Mouse (Mus musculus) liver, embryonic 15.5 days (tissue): ENCODE measurements at regions not wholly inside any gene's neighbourhood (a gene's known extent, or its start where the extent isn't known, plus 50 kb on each side); places are given as distances from the start of the nearest gene placed in this dataset.

Experiments used
- ATAC-seq: fragments of 200-750 bp; cut with Nextera tagmentation; 2 replicates; pipeline ENCODE4 v1.8.0; 2017; ENCODE audit warnings: moderate number of reproducible peaks, mild to moderate bottlenecking, moderate library complexity; ENCODE audit not compliant: insufficient read depth
- H3K27ac ChIP-seq: fragments of 300-500 bp; sonication (generic); replicated peaks from 2 replicates; pipeline ENCODE4 v1.5.1; 2015; ENCODE audit warnings: mild to moderate bottlenecking, inconsistent platforms
- H3K27me3 ChIP-seq: fragments of 300-500 bp; sonication (generic); 2 replicates; pipeline ENCODE4 v1.6.1; 2015; ENCODE audit warnings: mild to moderate bottlenecking, inconsistent platforms
- H3K36me3 ChIP-seq: fragments of 300-500 bp; sonication (generic); replicated peaks from 2 replicates; pipeline ENCODE4 v1.6.1; 2015; ENCODE audit warnings: moderate library complexity, mild to moderate bottlenecking, inconsistent platforms
- H3K4me1 ChIP-seq: fragments of 300-500 bp; sonication (generic); replicated peaks from 2 replicates; pipeline ENCODE4 v1.6.1; 2015; ENCODE audit warnings: inconsistent platforms
- H3K4me2 ChIP-seq: fragments of 300-500 bp; sonication (generic); 2 replicates; pipeline ENCODE4 v1.6.1; 2015; ENCODE audit warnings: moderate library complexity, mild to moderate bottlenecking, inconsistent platforms
- H3K4me3 ChIP-seq: fragments of 300-500 bp; sonication (generic); replicated peaks from 2 replicates; pipeline ENCODE4 v1.5.1; 2015; ENCODE audit warnings: mild to moderate bottlenecking, inconsistent platforms
- H3K9ac ChIP-seq: fragments of 300-500 bp; sonication (generic); 2 replicates; pipeline ENCODE4 v1.6.1; 2015; ENCODE audit warnings: moderate library complexity, mild to moderate bottlenecking, inconsistent platforms
- H3K9me3 ChIP-seq: fragments of 300-500 bp; sonication (generic); replicated peaks from 2 replicates; pipeline ENCODE4 v1.6.1; 2016; ENCODE audit warnings: inconsistent platforms
- WGBS: fragments of 180-500 bp; shearing (Covaris S2); methylation state at CpG from one replicate; pipeline ENCODE4 v1.1.7; 2015; ENCODE audit warnings: mixed read lengths; ENCODE audit not compliant: insufficient replicate concordance; 5-methylcytosine and 5-hydroxymethylcytosine counted together

DNA sequence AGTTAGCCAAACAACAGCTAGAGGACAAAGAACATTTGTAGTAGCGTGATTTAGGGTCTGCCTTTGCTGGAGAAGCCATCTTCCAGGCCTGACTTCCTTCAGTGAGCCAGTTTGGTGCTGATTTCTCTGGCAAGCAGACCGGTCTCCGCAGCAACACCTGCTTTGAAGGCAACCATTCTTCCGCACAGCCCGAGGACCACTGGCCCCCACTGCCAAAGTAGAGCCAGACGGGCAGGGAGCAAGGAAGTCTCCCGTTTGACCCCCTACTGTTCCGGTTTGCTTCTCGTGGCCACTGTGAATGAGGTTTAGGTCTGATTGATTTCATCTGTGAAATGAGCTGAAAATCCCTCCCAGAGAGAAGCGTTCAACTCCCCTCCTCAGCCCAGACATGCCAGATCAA lies 471.0 kb downstream of the Tshz3 start:
- no peaks in the 10 kb centered on the region for H3K9me3 ChIP-seq
- no peak for ATAC-seq
- no peak overlapping the region for H3K4me2 ChIP-seq
- H3K4me3 ChIP-seq = no peak overlapping the region
- no peaks in the 10 kb centered on the region for H3K4me1 ChIP-seq
- no peaks in the 10 kb centered on the region for H3K27me3 ChIP-seq
- H3K36me3 ChIP-seq = no peaks in the 10 kb centered on the region
- WGBS = 71% methylated on average over 10 of the region's 10 CpGs
- H3K27ac ChIP-seq = no peak overlapping the region
- H3K9ac ChIP-seq = no peak overlapping the region

DNA sequence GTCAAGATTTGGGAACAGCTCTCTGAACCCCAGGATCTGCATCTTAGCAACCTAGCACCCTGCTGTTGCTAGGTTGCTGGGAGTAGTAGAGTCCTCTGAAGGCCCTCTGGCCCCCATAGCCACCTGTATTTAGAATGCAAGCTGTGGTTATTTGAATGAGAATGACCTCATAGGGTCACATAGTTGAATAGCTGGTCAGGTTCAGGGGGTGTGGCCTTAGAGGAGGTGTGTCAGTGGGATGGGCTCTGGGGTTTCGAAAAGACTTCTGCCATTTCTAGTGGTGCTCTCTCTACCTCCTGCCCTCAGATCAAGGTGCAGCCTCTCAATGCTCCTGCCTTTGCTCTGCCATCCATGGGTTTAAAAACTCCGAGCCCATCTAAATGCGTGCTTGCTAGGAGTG lies 477.8 kb downstream of the Tshz3 start:
- no peak overlapping the region for H3K4me3 ChIP-seq
- no peaks in the 10 kb centered on the region for H3K36me3 ChIP-seq
- no peak overlapping the region for H3K9ac ChIP-seq
- H3K4me2 ChIP-seq = no peak overlapping the region
- H3K4me1 ChIP-seq = no peaks in the 10 kb centered on the region
- H3K9me3 ChIP-seq = no peaks in the 10 kb centered on the region
- no peak overlapping the region for H3K27ac ChIP-seq
- 64% methylated on average over 3 of the region's 3 CpGs for WGBS
- H3K27me3 ChIP-seq = no peaks in the 10 kb centered on the region
- ATAC-seq = no peak

DNA sequence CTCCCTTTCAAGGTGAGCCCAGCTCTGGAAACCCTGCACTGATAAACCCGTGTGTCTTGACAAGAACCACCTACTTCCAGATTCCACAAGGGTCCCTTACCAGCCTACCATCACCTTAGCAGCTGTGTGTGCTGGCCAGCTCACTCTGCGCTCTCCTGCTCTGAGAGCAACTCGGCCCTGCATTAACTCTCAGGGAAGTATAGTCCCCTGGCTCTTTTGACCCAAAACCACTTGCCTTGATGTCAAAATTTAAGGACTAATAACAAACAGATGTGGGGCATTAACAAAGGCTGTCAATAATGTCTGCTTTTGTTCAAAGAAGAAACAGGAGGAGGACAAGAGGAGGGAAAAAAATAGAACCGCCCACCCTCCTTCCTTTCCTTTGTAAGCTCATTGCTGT lies 480.3 kb downstream of the Tshz3 start:
- H3K27me3 ChIP-seq = no peaks in the 10 kb centered on the region
- no peak overlapping the region for H3K9ac ChIP-seq
- H3K4me2 ChIP-seq = no peak overlapping the region
- H3K9me3 ChIP-seq = no peaks in the 10 kb centered on the region
- no peaks in the 10 kb centered on the region for H3K4me1 ChIP-seq
- H3K27ac ChIP-seq = no peak overlapping the region
- no peak for ATAC-seq
- no peak overlapping the region for H3K4me3 ChIP-seq
- 52% methylated on average over 4 of the region's 4 CpGs for WGBS
- no peaks in the 10 kb centered on the region for H3K36me3 ChIP-seq

DNA sequence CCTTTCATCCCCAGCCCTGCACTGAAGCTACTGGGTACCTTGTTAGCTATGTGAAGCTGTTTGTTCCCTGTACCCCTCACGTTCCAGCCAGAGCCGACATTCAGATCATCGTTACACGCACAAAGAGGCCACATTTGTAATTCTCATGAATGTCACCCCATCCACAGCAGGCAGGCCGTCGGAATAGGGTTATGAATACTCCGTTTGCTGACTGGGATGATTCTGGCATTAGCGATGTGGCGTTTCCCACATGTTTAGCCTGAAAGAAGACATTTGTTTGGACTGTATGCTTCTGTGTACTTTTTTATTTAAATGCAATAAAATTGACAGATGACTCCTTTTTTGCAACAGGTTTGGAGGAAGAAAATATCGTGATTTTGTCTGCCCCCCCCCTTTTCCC lies 482.0 kb downstream of the Tshz3 start:
- WGBS = 67% methylated on average over 10 of the region's 10 CpGs

DNA sequence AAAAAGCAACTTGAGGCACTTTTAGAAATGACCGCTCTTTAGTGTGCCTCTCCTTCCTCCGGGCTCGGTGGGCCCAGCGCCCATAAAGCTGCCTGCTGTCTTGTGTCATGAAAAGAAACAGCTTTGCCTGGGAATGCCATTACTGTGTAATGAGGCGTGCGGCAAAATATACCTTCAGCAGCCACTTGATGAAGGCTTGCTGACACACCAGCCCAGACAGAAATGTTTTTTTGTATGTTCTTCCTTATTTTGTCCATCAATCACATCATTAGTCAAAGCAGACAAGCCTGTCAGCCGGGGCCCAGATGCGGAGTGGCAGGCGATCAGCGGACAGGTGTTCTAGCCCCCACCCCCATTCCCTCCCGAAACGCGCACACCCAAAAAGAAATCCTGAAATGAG lies 482.5 kb downstream of the Tshz3 start:
- no peak overlapping the region for H3K4me3 ChIP-seq
- no peak overlapping the region for H3K27ac ChIP-seq
- H3K4me2 ChIP-seq = no peak overlapping the region
- no peaks in the 10 kb centered on the region for H3K27me3 ChIP-seq
- no peaks in the 10 kb centered on the region for H3K4me1 ChIP-seq
- 73% methylated on average over 13 of the region's 13 CpGs for WGBS
- no peaks in the 10 kb centered on the region for H3K36me3 ChIP-seq
- ATAC-seq = no peak
- H3K9me3 ChIP-seq = no peaks in the 10 kb centered on the region
- no peak overlapping the region for H3K9ac ChIP-seq

More for the DNA sequence above, 482.0 kb downstream of the Tshz3 start:
- Histone ChIP-seq H3K4me3 (no peak overlapping the region), H3K4me2 (no peak overlapping the region), H3K9me3 (no peaks in the 10 kb centered on the region), H3K4me1 (no peaks in the 10 kb centered on the region), H3K27me3 (no peaks in the 10 kb centered on the region), H3K36me3 (no peaks in the 10 kb centered on the region), H3K9ac (no peak overlapping the region), H3K27ac (no peak overlapping the region)
- ATAC-seq = no peak

DNA sequence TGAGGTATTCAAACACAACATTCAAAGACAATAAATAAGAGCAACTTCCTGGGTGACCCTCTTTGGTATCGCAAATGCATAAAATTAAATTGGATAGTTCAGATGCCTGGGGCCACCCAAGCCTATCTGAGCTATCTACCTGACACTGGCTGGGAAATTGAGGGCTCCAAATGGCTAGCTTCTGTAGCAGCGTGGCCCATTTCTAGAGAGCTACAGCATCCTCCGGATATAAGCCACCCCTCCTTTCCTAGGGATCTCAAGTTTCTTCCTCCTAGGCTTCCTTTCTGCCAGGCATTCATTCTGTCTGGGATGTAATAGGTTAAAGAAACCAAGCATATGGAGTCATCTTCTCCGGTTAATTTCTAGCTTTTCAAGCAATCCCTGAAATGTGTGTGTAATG lies 483.2 kb downstream of the Tshz3 start:
- Histone ChIP-seq H3K9me3 (no peaks in the 10 kb centered on the region), H3K27ac (no peak overlapping the region), H3K27me3 (no peaks in the 10 kb centered on the region), H3K4me1 (no peaks in the 10 kb centered on the region), H3K36me3 (no peaks in the 10 kb centered on the region), H3K4me2 (no peak overlapping the region), H3K4me3 (no peak overlapping the region), H3K9ac (no peak overlapping the region)
- 68% methylated on average over 4 of the region's 4 CpGs for WGBS
- ATAC-seq = no peak

DNA sequence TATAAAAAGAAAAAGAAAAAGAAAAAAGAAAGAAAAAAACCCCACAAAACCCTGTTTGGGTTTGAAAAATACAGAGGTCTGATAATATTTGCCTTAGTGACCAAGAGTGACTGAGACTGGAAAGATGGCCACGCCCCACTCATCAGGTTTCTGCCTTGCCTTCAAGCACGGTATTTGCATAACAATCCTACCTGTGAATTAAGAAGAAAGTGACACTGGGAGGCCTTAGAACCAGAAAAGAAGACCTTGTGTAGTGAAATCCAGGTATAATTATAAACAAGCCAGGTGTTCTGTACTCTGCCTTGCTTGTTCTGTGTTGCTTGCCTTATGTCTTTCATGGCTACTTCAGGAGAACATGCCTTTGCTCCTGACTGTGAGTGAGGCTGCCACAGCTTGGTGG lies 494.6 kb downstream of the Tshz3 start:
- H3K27me3 ChIP-seq = no peaks in the 10 kb centered on the region
- H3K4me1 ChIP-seq = no peaks in the 10 kb centered on the region
- no peak overlapping the region for H3K27ac ChIP-seq
- H3K36me3 ChIP-seq = no peaks in the 10 kb centered on the region
- H3K9ac ChIP-seq = no peak overlapping the region
- no peak for ATAC-seq
- H3K9me3 ChIP-seq = no peaks in the 10 kb centered on the region
- WGBS = 26% methylated on average over 2 of the region's 2 CpGs
- no peak overlapping the region for H3K4me3 ChIP-seq
- no peak overlapping the region for H3K4me2 ChIP-seq

DNA sequence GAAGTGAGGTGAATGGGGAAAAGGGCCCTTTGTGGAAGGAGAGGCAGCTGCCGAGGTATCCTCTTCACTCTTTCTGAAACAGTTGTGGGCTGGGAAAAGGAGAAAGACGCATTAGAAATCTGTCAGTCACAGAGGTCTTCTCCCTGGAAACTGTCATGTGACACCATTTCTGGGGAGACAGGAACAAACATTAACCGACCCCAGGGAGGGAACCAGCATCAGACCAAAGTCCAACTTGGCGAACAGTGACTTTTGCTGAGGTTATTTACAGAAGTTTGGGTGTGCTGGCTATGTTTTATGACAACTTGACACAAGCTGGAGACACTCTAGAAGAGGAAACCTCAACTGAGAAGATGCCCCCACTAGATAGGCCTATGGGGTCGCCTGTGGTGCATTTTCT lies 506.9 kb downstream of the Tshz3 start:
- no peaks in the 10 kb centered on the region for H3K9me3 ChIP-seq
- no peak for ATAC-seq
- H3K4me3 ChIP-seq = no peak overlapping the region
- H3K36me3 ChIP-seq = no peaks in the 10 kb centered on the region
- H3K4me1 ChIP-seq = no peaks in the 10 kb centered on the region
- H3K27me3 ChIP-seq = no peaks in the 10 kb centered on the region
- no peak overlapping the region for H3K27ac ChIP-seq
- no peak overlapping the region for H3K4me2 ChIP-seq
- no peak overlapping the region for H3K9ac ChIP-seq
- WGBS = 34% methylated on average over 5 of the region's 5 CpGs

DNA sequence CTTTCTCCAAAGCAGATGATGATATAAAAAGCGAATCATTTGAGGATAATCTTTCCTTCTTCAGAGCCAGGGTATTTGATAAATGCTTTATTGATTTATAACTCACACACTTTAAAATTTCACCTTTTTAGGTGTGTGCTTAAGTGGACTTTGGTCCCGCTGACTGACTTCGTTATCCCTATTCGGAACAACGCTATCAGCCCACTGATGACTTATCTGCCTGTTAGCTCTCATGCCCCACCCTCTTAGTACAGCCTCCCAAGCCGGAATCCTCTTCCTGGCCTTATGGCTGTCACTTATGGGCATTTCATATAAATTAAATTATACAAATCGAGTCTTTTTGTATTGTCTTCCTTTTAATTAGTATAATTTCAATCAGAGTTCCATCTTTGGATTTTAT lies 510.4 kb downstream of the Tshz3 start:
- Histone ChIP-seq H3K27ac (no peak overlapping the region), H3K9ac (no peak overlapping the region), H3K36me3 (no peaks in the 10 kb centered on the region), H3K4me2 (no peak overlapping the region), H3K27me3 (no peaks in the 10 kb centered on the region), H3K4me1 (no peaks in the 10 kb centered on the region), H3K4me3 (no peak overlapping the region), H3K9me3 (no peaks in the 10 kb centered on the region)
- no peak for ATAC-seq
- 70% methylated on average over 7 of the region's 7 CpGs for WGBS

DNA sequence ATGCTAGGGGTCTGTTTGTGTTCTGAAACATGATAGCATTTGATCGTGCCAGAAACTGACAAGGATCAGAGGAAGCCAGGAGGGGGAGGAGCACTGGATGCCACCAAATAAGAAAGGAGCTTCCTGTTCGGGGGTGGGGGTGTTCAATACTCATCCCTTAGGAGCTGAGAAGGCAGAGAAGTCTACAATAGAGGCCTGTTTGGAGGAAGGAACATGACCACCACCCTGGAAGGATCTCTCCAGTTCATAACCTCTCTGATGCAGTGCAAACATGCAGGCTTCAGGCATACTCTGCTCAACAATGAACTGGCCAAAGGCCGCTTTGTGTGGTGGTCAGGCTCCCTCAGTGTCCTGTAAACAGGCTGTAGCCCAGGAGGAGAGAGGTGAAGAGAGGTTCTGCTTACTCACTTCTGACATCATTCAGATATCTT lies 515.8 kb downstream of the Tshz3 start:
- ATAC-seq = peak; percentile 40; the same call in 1 of the 2 replicates
- H3K27me3 ChIP-seq = no peaks in the 10 kb centered on the region
- no peaks in the 10 kb centered on the region for H3K9me3 ChIP-seq
- H3K27ac ChIP-seq = no peak overlapping the region
- WGBS = 23% methylated on average over 3 of the region's 3 CpGs
- no peak overlapping the region for H3K9ac ChIP-seq
- no peaks in the 10 kb centered on the region for H3K36me3 ChIP-seq
- H3K4me3 ChIP-seq = no peak overlapping the region
- peak overlapping the region; percentile 10; the same call in 1 of the 2 replicates for H3K4me2 ChIP-seq
- H3K4me1 ChIP-seq = no peaks in the 10 kb centered on the region

DNA sequence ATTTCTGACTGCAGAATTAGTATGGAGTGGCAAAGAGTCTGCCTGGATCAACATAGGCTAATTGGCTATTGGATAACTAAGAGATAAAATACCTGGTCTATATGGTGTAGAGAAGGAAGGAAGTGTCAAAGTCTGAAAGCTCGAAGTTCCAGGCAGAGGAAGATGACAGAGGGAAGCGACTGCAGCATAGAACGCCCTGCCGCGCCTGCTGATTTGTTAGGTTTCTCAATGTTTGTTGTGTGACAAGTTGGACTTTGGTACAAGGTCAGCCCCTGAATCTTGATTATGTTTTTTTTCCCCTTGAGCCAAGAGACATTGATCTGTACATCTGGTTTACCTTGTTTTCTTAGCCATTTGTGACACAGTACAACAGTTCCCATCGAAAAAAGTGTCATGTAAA lies 517.6 kb downstream of the Tshz3 start:
- Histone ChIP-seq H3K4me1 (no peaks in the 10 kb centered on the region), H3K9ac (no peak overlapping the region), H3K27me3 (no peaks in the 10 kb centered on the region), H3K9me3 (no peaks in the 10 kb centered on the region), H3K36me3 (no peaks in the 10 kb centered on the region), H3K27ac (no peak overlapping the region), H3K4me3 (no peak overlapping the region), H3K4me2 (no peak overlapping the region)
- ATAC-seq = peak; percentile 25; the same call in 1 of the 2 replicates
- 57% methylated on average over 6 of the region's 6 CpGs for WGBS

DNA sequence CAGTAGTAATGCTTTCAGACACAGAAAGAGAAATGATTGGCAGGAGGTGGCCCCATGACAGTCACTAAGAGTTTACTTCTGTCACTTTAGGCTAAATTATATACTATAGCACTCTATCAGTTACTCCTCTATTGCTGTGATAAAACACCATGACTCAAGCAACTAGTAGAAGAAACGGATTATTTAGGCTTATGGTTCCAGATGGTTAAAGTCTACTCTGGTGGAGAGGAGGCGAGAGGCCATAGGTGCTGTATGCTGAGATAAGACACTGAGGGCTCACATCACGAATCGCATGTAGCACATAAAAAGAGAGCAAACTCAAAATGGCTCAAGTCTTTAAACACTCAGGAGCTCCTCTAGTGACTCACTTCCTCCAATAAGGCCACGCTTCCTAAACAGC lies 522.6 kb downstream of the Tshz3 start:
- Histone ChIP-seq H3K36me3 (no peaks in the 10 kb centered on the region), H3K27ac (no peak overlapping the region), H3K4me1 (no peaks in the 10 kb centered on the region), H3K27me3 (no peaks in the 10 kb centered on the region), H3K4me3 (no peak overlapping the region), H3K9me3 (no peaks in the 10 kb centered on the region), H3K9ac (no peak overlapping the region), H3K4me2 (no peak overlapping the region)
- 67% methylated on average over 5 of the region's 5 CpGs for WGBS
- no peak for ATAC-seq
